Comparison of ENCODE assay signal across 22 mouse cellular contexts in genomic region chr17:45542129-45542528, GRCm38 (mm10). TPM values are rescaled to one million over a fixed set of nuclear protein-coding genes. Genes with fewer than 3 reads are reported as not detected.
"Had no signal": no experiment of that assay in that cellular context is flagged by ENCODE, and none has a peak within 500 bp of the region (broad histone marks: within the 10 kb centered on the region; RNA-seq: fewer than 3 reads in every experiment).

No protein-coding gene starts in this region.

- H3K9ac ChIP-seq: liver, embryonic 15.5 days; liver, postnatal 0 days; lung, embryonic 15.5 days; neural tube, embryonic 12.5 days; stomach, embryonic 15.5 days had no signal

- H3K27ac ChIP-seq: liver, embryonic 15.5 days; lung, embryonic 15.5 days; macrophage; neural tube, embryonic 12.5 days; stomach, embryonic 15.5 days; stomach, postnatal 0 days had no signal

- H3K9me3 ChIP-seq: liver, embryonic 15.5 days; lung, embryonic 15.5 days; megakaryocyte, embryonic 14.5 days; neural tube, embryonic 12.5 days; stomach, embryonic 15.5 days had no signal

- H3K4me2 ChIP-seq: liver, embryonic 15.5 days; lung, embryonic 15.5 days; neural tube, embryonic 12.5 days; stomach, embryonic 15.5 days had no signal

- ATAC-seq: liver, postnatal 0 days; lung, postnatal 0 days; midbrain, embryonic 16.5 days had no signal

- H3K4me1 ChIP-seq: liver, embryonic 15.5 days had no signal

- H3K36me3 ChIP-seq: liver, embryonic 15.5 days; lung, embryonic 15.5 days; stomach, embryonic 15.5 days had no signal

- DNase-seq: liver, postnatal 0 days; lung, adult 2 months; lung, postnatal 14 days; lung, postnatal 36 days; midbrain, embryonic 14.5 days; right cerebral cortex, postnatal 14 days; thymus, adult 2 months; thymus, postnatal 25 days; thymus, postnatal 4 days had no signal

- H3K4me3 ChIP-seq: liver, embryonic 15.5 days; lung, embryonic 15.5 days; megakaryocyte, embryonic 14.5 days; neural tube, embryonic 12.5 days; stomach, embryonic 15.5 days had no signal

RNA-seq across cellular contexts. Expression of gene Tmem151b, which starts 7.3 kb away (rescaled TPM):
- total RNA-seq: monocyte, adult 5-6 weeks had no signal

RNA-seq across cellular contexts. Expression of gene Tcte1, which starts 18.9 kb away (rescaled TPM):
- total RNA-seq: megakaryocyte progenitor cell, adult 5-6 weeks; monocyte, adult 5-6 weeks; neutrophil, adult 5-6 weeks had no signal
- polyA plus RNA-seq: liver, postnatal 0 days; macrophage; urinary bladder, adult 2 months had no signal
